Mouse (Mus musculus) CH12.LX (cell line): Measurements from ENCODE around the gene Il1r1. TPM values are rescaled to one million over a fixed set of nuclear protein-coding genes. Genes with fewer than 3 reads are reported as not detected.

ENCODE experiments used
- DNase-seq: peaks from one replicate; pipeline ENCODE4 v3.0.0-alpha.2; 2013; ENCODE audit errors: extremely low read depth
- H3K27ac ChIP-seq: 2 replicates; pipeline ENCODE4 v1.5.1; 2012; ENCODE audit warnings: low read depth, mild to moderate bottlenecking, control low read depth, moderate library complexity; ENCODE audit not compliant: insufficient read depth
- H3K27me3 ChIP-seq: replicated peaks from 2 replicates; pipeline ENCODE3; 2012; ENCODE audit warnings: inconsistent platforms
- H3K36me3 ChIP-seq, 2 experiments: replicated peaks in 1 of 2; 2 replicates each; pipeline versions ENCODE3 to v1.6.1; 2012; ENCODE audit warnings: inconsistent platforms in 1 of 2, low read length in 1 of 2, mild to moderate bottlenecking in 1 of 2, mixed read lengths in 1 of 2, moderate library complexity in 1 of 2; ENCODE audit not compliant: control insufficient read depth in 1 of 2, insufficient read depth in 1 of 2
- H3K4me1 ChIP-seq, 2 experiments: 2 replicates each; pipeline ENCODE4 v1.6.1; 2012; ENCODE audit warnings: inconsistent platforms in 1 of 2, moderate library complexity in 1 of 2; ENCODE audit not compliant: insufficient read depth in 2 of 2, control insufficient read depth in 1 of 2
- H3K4me2 ChIP-seq: 2 replicates; pipeline ENCODE4 v1.6.1; 2012; ENCODE audit warnings: low read depth, mild to moderate bottlenecking, control low read depth; ENCODE audit not compliant: poor library complexity, insufficient read depth, severe bottlenecking
- H3K4me3 ChIP-seq, 3 experiments: fragments of 150-350 bp in 1 of 3; sonication (generic) in 1 of 3; replicated peaks in 1 of 3; 2 replicates each; pipeline versions ENCODE3 to v1.5.1; 2011 to 2012; ENCODE audit warnings: low read depth in 2 of 3, low read length in 2 of 3, mild to moderate bottlenecking in 2 of 3, moderate library complexity in 2 of 3, control low read depth in 1 of 3, improper control_type of control experiment in 1 of 3, inconsistent platforms in 1 of 3, mixed read lengths in 1 of 3; ENCODE audit not compliant: poor library complexity in 1 of 3
- H3K79me2 ChIP-seq: replicated peaks from 2 replicates; pipeline ENCODE4 v1.6.1; 2012; ENCODE audit warnings: mild to moderate bottlenecking, moderate library complexity; ENCODE audit not compliant: control insufficient read depth, poor library complexity, insufficient read depth, severe bottlenecking; ENCODE audit errors: extremely low read depth
- H3K9ac ChIP-seq: 2 replicates; pipeline ENCODE4 v1.6.1; 2012; ENCODE audit warnings: low read depth, mild to moderate bottlenecking, control low read depth, moderate library complexity; ENCODE audit not compliant: insufficient read depth
- H3K9me3 ChIP-seq: replicated peaks from 2 replicates; pipeline ENCODE3; 2012; ENCODE audit warnings: low read length, inconsistent platforms, mixed read lengths
- CHD2 ChIP-seq: IDR thresholded peaks from 2 replicates; pipeline ENCODE4 v1.6.1; 2011; ENCODE audit warnings: low read length, improper control_type of control experiment
- CTCF ChIP-seq, 2 experiments: IDR thresholded peaks in 1 of 2; conservative IDR thresholded peaks in 1 of 2; 2 replicates each; pipeline ENCODE4 v1.5.1; 2011 to 2012; ENCODE audit warnings: low read depth in 2 of 2, low read length in 2 of 2, improper control_type of control experiment in 1 of 2, inconsistent platforms in 1 of 2, mild to moderate bottlenecking in 1 of 2, moderate library complexity in 1 of 2
- EP300 ChIP-seq: IDR thresholded peaks from 2 replicates; pipeline ENCODE4 v1.6.1; 2011; ENCODE audit warnings: low read length, improper control_type of control experiment
- ETS1 ChIP-seq: conservative IDR thresholded peaks from 2 replicates; pipeline ENCODE4 v1.6.1; 2012; ENCODE audit warnings: low read depth, mild to moderate bottlenecking, inconsistent platforms, low read length, improper control_type of control experiment, moderate library complexity
- GABPA ChIP-seq: IDR thresholded peaks from 2 replicates; pipeline ENCODE4 v1.6.1; 2012; ENCODE audit warnings: low read depth, low read length, improper control_type of control experiment, inconsistent platforms; ENCODE audit not compliant: insufficient replicate concordance
- HCFC1 ChIP-seq: IDR thresholded peaks from 2 replicates; pipeline ENCODE4 v1.6.1; 2012; ENCODE audit warnings: low read depth, mild to moderate bottlenecking, inconsistent platforms, low read length, improper control_type of control experiment
- IRF4 ChIP-seq: IDR thresholded peaks from 2 replicates; pipeline ENCODE4 v1.6.1; 2014; ENCODE audit warnings: low read depth, mild to moderate bottlenecking, inconsistent platforms, low read length, improper control_type of control experiment
- JUND ChIP-seq: conservative IDR thresholded peaks from 2 replicates; pipeline ENCODE4 v1.6.1; 2011; ENCODE audit warnings: low read depth, low read length, improper control_type of control experiment
- KAT2A ChIP-seq: IDR thresholded peaks from 2 replicates; pipeline ENCODE4 v1.6.1; 2012; ENCODE audit warnings: low read length, improper control_type of control experiment, inconsistent platforms; ENCODE audit not compliant: insufficient replicate concordance
- MAFK ChIP-seq: IDR thresholded peaks from 2 replicates; pipeline ENCODE4 v1.6.1; 2011; ENCODE audit warnings: low read length, improper control_type of control experiment; ENCODE audit not compliant: insufficient replicate concordance
- MAX ChIP-seq: IDR thresholded peaks from 2 replicates; pipeline ENCODE4 v1.6.1; 2011; ENCODE audit warnings: low read length, improper control_type of control experiment
- MAZ ChIP-seq: IDR thresholded peaks from 2 replicates; pipeline ENCODE4 v1.6.1; 2012; ENCODE audit warnings: low read depth, mild to moderate bottlenecking, inconsistent platforms, low read length, improper control_type of control experiment, moderate library complexity
- MXI1 ChIP-seq: IDR thresholded peaks from 2 replicates; pipeline ENCODE4 v1.6.1; 2011; ENCODE audit warnings: mild to moderate bottlenecking, low read depth, low read length, improper control_type of control experiment
- MYC ChIP-seq: IDR thresholded peaks from 2 replicates; pipeline ENCODE4 v1.6.1; 2011; ENCODE audit warnings: low read depth, mild to moderate bottlenecking, improper control_type of control experiment, low read length
- NELFE ChIP-seq: IDR thresholded peaks from 2 replicates; pipeline ENCODE4 v1.6.1; 2011; ENCODE audit warnings: low read depth, low read length, improper control_type of control experiment
- NRF1 ChIP-seq: IDR thresholded peaks from 2 replicates; pipeline ENCODE4 v1.6.1; 2014; ENCODE audit warnings: low read depth, mild to moderate bottlenecking, inconsistent platforms, low read length, improper control_type of control experiment, moderate library complexity
- POLR2A ChIP-seq: IDR thresholded peaks from 2 replicates; pipeline ENCODE4 v1.6.1; 2011; ENCODE audit warnings: low read depth, mild to moderate bottlenecking, improper control_type of control experiment, low read length
- POLR2AphosphoS2 ChIP-seq: IDR thresholded peaks from 2 replicates; pipeline ENCODE4 v1.6.1; 2011; ENCODE audit warnings: low read depth, low read length, improper control_type of control experiment
- RAD21 ChIP-seq: IDR thresholded peaks from 2 replicates; pipeline ENCODE4 v1.6.1; 2011; ENCODE audit warnings: low read depth, mild to moderate bottlenecking, low read length, improper control_type of control experiment, moderate library complexity
- SMC3 ChIP-seq: IDR thresholded peaks from 2 replicates; pipeline ENCODE4 v1.6.1; 2011; ENCODE audit warnings: low read depth, low read length, improper control_type of control experiment
- TBP ChIP-seq: conservative IDR thresholded peaks from 2 replicates; pipeline ENCODE4 v1.6.1; 2011; ENCODE audit warnings: low read depth, low read length, improper control_type of control experiment
- TCF12 ChIP-seq: IDR thresholded peaks from 2 replicates; pipeline ENCODE4 v1.6.1; 2014; ENCODE audit warnings: low read depth, mild to moderate bottlenecking, inconsistent platforms, low read length, improper control_type of control experiment
- UBTF ChIP-seq: IDR thresholded peaks from 2 replicates; pipeline ENCODE4 v1.6.1; 2012; ENCODE audit warnings: low read depth, mild to moderate bottlenecking, inconsistent platforms, low read length, improper control_type of control experiment, moderate library complexity
- ZC3H11A ChIP-seq: IDR thresholded peaks from 2 replicates; pipeline ENCODE4 v1.6.1; 2012; ENCODE audit warnings: low read depth, mild to moderate bottlenecking, inconsistent platforms, low read length, improper control_type of control experiment
- ZKSCAN1 ChIP-seq: IDR thresholded peaks from 2 replicates; pipeline ENCODE4 v1.6.1; 2012; ENCODE audit warnings: low read depth, inconsistent platforms, low read length, improper control_type of control experiment, borderline replicate concordance
- ZNF384 ChIP-seq: IDR thresholded peaks from 2 replicates; pipeline ENCODE4 v1.6.1; 2012; ENCODE audit warnings: low read depth, low read length, improper control_type of control experiment, inconsistent platforms
- dilution Hi-C: fragments of 300-500 bp; cut with MboI; formaldehyde crosslinking; loops from 2 replicates; pipeline ENCODE4 v1.14.3; 2020; ENCODE audit warnings: low sequenced_read_pairs; ENCODE audit not compliant: extremely low pct_unique_long_range_greater_than_20kb, extremely low pct_ligation_motif_present
- in situ Hi-C: fragments of 300-500 bp; cut with MboI; formaldehyde crosslinking; loops from 3 replicates; pipeline ENCODE4 v1.14.3; 2019; ENCODE audit warnings: low sequenced_read_pairs, low pct_ligation_motif_present, low pct_unique_long_range_greater_than_20kb, mixed read lengths
- polyA plus RNA-seq: library from polyadenylated mRNA; unstranded; fragments of >175 nt; gene quantifications from 2 replicates; pipeline ENCODE4 v1.2.1, GENCODE M21; 2012; ENCODE audit warnings: low read depth; ENCODE audit not compliant: insufficient read length
- total RNA-seq, 2 experiments: library from RNA; depleted of rRNA; stranded (reverse); fragments of 300-350 nt in 1 of 2; fragments of >200 nt in 1 of 2; gene quantifications; 2 replicates each; pipeline ENCODE4 v1.2.3; 2012 to 2014

Il1r1 gene
- total and polyA plus RNA-seq, 3 experiments: 0.04 TPM; not detected in 2

GRCm38 (mm10) chr1:40311625-40312024 is 86.7 kb downstream of the Il1r1 start:
- Histone ChIP-seq H3K9ac (no peak overlapping the region), H3K79me2 (no peaks in the 10 kb centered on the region), H3K4me2 (no peak overlapping the region), H3K36me3 (no peaks in the 10 kb centered on the region), H3K27me3 (no peaks in the 10 kb centered on the region), H3K9me3 (no peaks in the 10 kb centered on the region), H3K4me3 (no peak overlapping the region), H3K27ac (no peak overlapping the region)
- in situ Hi-C loops: no loop called here
- DNase-seq: no peak
- dilution Hi-C loops: no loop called here
- TF ChIP-seq HCFC1: no peak
- no peak for TF ChIP-seq SMC3
- no peak for TF ChIP-seq RAD21
- no peak for TF ChIP-seq MAZ
- TF ChIP-seq MAX: no peak
- TF ChIP-seq IRF4: no peak
- no peak for TF ChIP-seq MYC
- no peak for TF ChIP-seq TCF12
- TF ChIP-seq CHD2: no peak
- TF ChIP-seq ZKSCAN1: no peak
- no peak for TF ChIP-seq ETS1
- no peak for TF ChIP-seq TBP
- TF ChIP-seq UBTF: no peak
- TF ChIP-seq CTCF (conservative IDR thresholded peaks at IDR 0.05 in 1 of 2, IDR thresholded peaks at IDR 0.05 in 1 of 2; ENCODE audit: low read depth in 2 of 2, low read length in 2 of 2): no peak
- TF ChIP-seq POLR2A: no peak
- no peak for TF ChIP-seq EP300
- no peak for TF ChIP-seq POLR2AphosphoS2
- TF ChIP-seq KAT2A: no peak
- TF ChIP-seq, all 38 proteins: peak for 0
- peaks cover 6% of the 10 kb centered on the region in 2 experiments; a peak in 2 of 4 replicates for H3K4me1 ChIP-seq

- in situ Hi-C loops: no loop called here
- no peaks in the 10 kb centered on the region for H3K27me3 ChIP-seq
- no peaks in the 10 kb centered on the region for H3K36me3 ChIP-seq
- no peaks in the 10 kb centered on the region for H3K79me2 ChIP-seq
- H3K4me3 ChIP-seq: no peak overlapping the region
- DNase-seq: no peak
- no peak overlapping the region for H3K4me2 ChIP-seq
- TF ChIP-seq HCFC1 (no peak), KAT2A (no peak), MXI1 (no peak), GABPA (no peak), NELFE (no peak), MAFK (no peak), NRF1 (no peak), IRF4 (no peak), JUND (no peak), ZNF384 (no peak), MAX (no peak), POLR2AphosphoS2 (no peak), EP300 (no peak), ZC3H11A (no peak)
- no peak overlapping the region for H3K27ac ChIP-seq
- peaks cover 6 to 15% of the 10 kb centered on the region in 2 experiments; a peak in 3 of 4 replicates for H3K4me1 ChIP-seq
- H3K9ac ChIP-seq: no peak overlapping the region
- no peaks in the 10 kb centered on the region for H3K9me3 ChIP-seq
- dilution Hi-C loops: no loop called here
These were observed 89.1 kb downstream of the Il1r1 start for GRCm38 (mm10) chr1:40314016-40314415.
